Mouse (Mus musculus) heart, postnatal 0 days (tissue): Measurements from ENCODE around the gene Zbtb43.

ENCODE experiments used
- CTCF ChIP-seq: IDR thresholded peaks from 2 replicates; pipeline ENCODE4 v1.5.1; 2016; ENCODE audit warnings: antibody characterized with exemption, control low read depth, low read depth
- EP300 ChIP-seq: IDR thresholded peaks from 2 replicates; pipeline ENCODE4 v1.6.1; 2016; ENCODE audit warnings: antibody characterized with exemption, low read depth

- TF ChIP-seq CTCF = no peak
- no peak for TF ChIP-seq EP300
Observed at GRCm38 (mm10) chr2:33467546-33468465, 553 bp downstream of the Zbtb43 start.
